Mouse (Mus musculus): ENCODE measurements around the gene Sis. TPM values are rescaled to one million over a fixed set of nuclear protein-coding genes. Genes with fewer than 3 reads are reported as not detected.

The Sis gene
- not detected in 2 replicates for polyA plus RNA-seq (2015; fragmentation: Nextera tagmentation; extraction: Ambion mirVana)

GRCm38 (mm10) chr3:72967675-72968074, at the start of gene Sis:
TSS of gene Sis (minus strand) at chr3:72967863.
- Histone ChIP-seq H3K4me2 (no peak within 1 kb of the TSS), H3K9me3 (no peaks in the 10 kb centered on the region), H3K27me3 (no peaks in the 10 kb centered on the region), H3K27ac (replicated peaks) (no peak within 1 kb of the TSS), H3K9ac (no peak within 1 kb of the TSS), H3K36me3 (no peaks in the 10 kb centered on the region), H3K4me3 (no peak within 1 kb of the TSS), H3K4me1 (replicated peaks) (no peaks in the 10 kb centered on the region)
- no peak for ATAC-seq (ENCODE audit: low FRiP score, low read depth)

- H3K9me3 ChIP-seq: no peaks in the 10 kb centered on the region
- ATAC-seq (ENCODE audit: low FRiP score, low read depth): no peak
- no peaks in the 10 kb centered on the region for H3K27me3 ChIP-seq
- no peak overlapping the region for H3K27ac ChIP-seq (replicated peaks)
- no peaks in the 10 kb centered on the region for H3K4me1 ChIP-seq (replicated peaks)
- no peak overlapping the region for H3K9ac ChIP-seq
- no peaks in the 10 kb centered on the region for H3K36me3 ChIP-seq
- H3K4me2 ChIP-seq: no peak overlapping the region
- H3K4me3 ChIP-seq: no peak overlapping the region
- WGBS: 5% methylated on average over 6 of the region's 6 CpGs
These were observed 38.4 kb upstream of the Sis start for GRCm38 (mm10) chr3:73006045-73006444.

- Histone ChIP-seq H3K9ac (no peak overlapping the region), H3K4me1 (replicated peaks) (no peaks in the 10 kb centered on the region), H3K4me3 (no peak overlapping the region), H3K27ac (replicated peaks) (no peak overlapping the region), H3K27me3 (no peaks in the 10 kb centered on the region), H3K9me3 (no peaks in the 10 kb centered on the region), H3K4me2 (no peak overlapping the region), H3K36me3 (no peaks in the 10 kb centered on the region)
- 95% methylated on average over 4 of the region's 4 CpGs for WGBS
- no peak for ATAC-seq (ENCODE audit: low FRiP score, low read depth)
These were observed 35.5 kb upstream of the Sis start for GRCm38 (mm10) chr3:73002933-73003696.

GRCm38 (mm10) chr3:72997517-72997916, 29.9 kb upstream of the Sis start:
- H3K36me3 ChIP-seq: no peaks in the 10 kb centered on the region
- 71% methylated on average over 4 of the region's 4 CpGs for WGBS
- no peak overlapping the region for H3K4me2 ChIP-seq
- H3K4me3 ChIP-seq: no peak overlapping the region
- H3K27me3 ChIP-seq: no peaks in the 10 kb centered on the region
- H3K27ac ChIP-seq (replicated peaks): no peak overlapping the region
- H3K9me3 ChIP-seq: no peaks in the 10 kb centered on the region
- ATAC-seq (ENCODE audit: low FRiP score, low read depth): no peak
- no peaks in the 10 kb centered on the region for H3K4me1 ChIP-seq (replicated peaks)
- no peak overlapping the region for H3K9ac ChIP-seq

GRCm38 (mm10) chr3:72990992-72991391, 23.3 kb upstream of the Sis start:
- no peak overlapping the region for H3K9ac ChIP-seq
- ATAC-seq (ENCODE audit: low FRiP score, low read depth): no peak
- H3K27ac ChIP-seq (replicated peaks): no peak overlapping the region
- H3K27me3 ChIP-seq: no peaks in the 10 kb centered on the region
- no peak overlapping the region for H3K4me3 ChIP-seq
- 80% methylated on average over 2 of the region's 2 CpGs for WGBS
- H3K4me1 ChIP-seq (replicated peaks): no peaks in the 10 kb centered on the region
- no peak overlapping the region for H3K4me2 ChIP-seq
- no peaks in the 10 kb centered on the region for H3K36me3 ChIP-seq
- no peaks in the 10 kb centered on the region for H3K9me3 ChIP-seq

GRCm38 (mm10) chr3:72976602-72977001, 8.9 kb upstream of the Sis start:
- 63% methylated on average over 3 of the region's 3 CpGs for WGBS

GRCm38 (mm10) chr3:72918919-72919526, 48.6 kb downstream of the Sis start:
- Histone ChIP-seq H3K9me3 (no peaks in the 10 kb centered on the region), H3K27me3 (no peaks in the 10 kb centered on the region), H3K4me1 (replicated peaks) (no peaks in the 10 kb centered on the region), H3K36me3 (no peaks in the 10 kb centered on the region), H3K9ac (no peak overlapping the region), H3K27ac (replicated peaks) (no peak overlapping the region), H3K4me2 (no peak overlapping the region), H3K4me3 (no peak overlapping the region)
- WGBS: 90% methylated on average over 4 of the region's 4 CpGs
- no peak for ATAC-seq (ENCODE audit: low FRiP score, low read depth)

More at GRCm38 (mm10) chr3:72976602-72977001, 8.9 kb upstream of the Sis start:
- no peak for ATAC-seq (ENCODE audit: low FRiP score, low read depth)
- Histone ChIP-seq H3K9me3 (no peaks in the 10 kb centered on the region), H3K27me3 (no peaks in the 10 kb centered on the region), H3K4me3 (no peak overlapping the region), H3K4me1 (replicated peaks) (no peaks in the 10 kb centered on the region), H3K27ac (replicated peaks) (no peak overlapping the region), H3K9ac (no peak overlapping the region), H3K4me2 (no peak overlapping the region), H3K36me3 (no peaks in the 10 kb centered on the region)

- no peak for ATAC-seq (ENCODE audit: low FRiP score, low read depth)
- Histone ChIP-seq H3K9me3 (no peaks in the 10 kb centered on the region), H3K4me2 (no peak overlapping the region), H3K4me1 (replicated peaks) (no peaks in the 10 kb centered on the region), H3K27ac (replicated peaks) (no peak overlapping the region), H3K4me3 (no peak overlapping the region), H3K36me3 (no peaks in the 10 kb centered on the region), H3K27me3 (no peaks in the 10 kb centered on the region), H3K9ac (no peak overlapping the region)
- WGBS: 92% methylated on average over 1 of the region's 1 CpGs
These were observed 85.2 kb downstream of the Sis start for GRCm38 (mm10) chr3:72882501-72882900.

- Histone ChIP-seq H3K27me3 (no peaks in the 10 kb centered on the region), H3K36me3 (no peaks in the 10 kb centered on the region), H3K4me3 (no peak overlapping the region), H3K27ac (replicated peaks) (no peak overlapping the region), H3K4me2 (no peak overlapping the region), H3K4me1 (replicated peaks) (no peaks in the 10 kb centered on the region), H3K9ac (no peak overlapping the region), H3K9me3 (no peaks in the 10 kb centered on the region)
- no peak for ATAC-seq (ENCODE audit: low FRiP score, low read depth)
These were observed 99.5 kb downstream of the Sis start for GRCm38 (mm10) chr3:72868141-72868540.

GRCm38 (mm10) chr3:72858738-72859137, 108.9 kb downstream of the Sis start:
- no peaks in the 10 kb centered on the region for H3K36me3 ChIP-seq
- H3K9me3 ChIP-seq: no peaks in the 10 kb centered on the region
- no peak for ATAC-seq (ENCODE audit: low FRiP score, low read depth)
- no peaks in the 10 kb centered on the region for H3K27me3 ChIP-seq
- no peaks in the 10 kb centered on the region for H3K4me1 ChIP-seq (replicated peaks)
- no peak overlapping the region for H3K27ac ChIP-seq (replicated peaks)
- H3K4me3 ChIP-seq: no peak overlapping the region
- WGBS: 85% methylated on average over 3 of the region's 3 CpGs
- H3K4me2 ChIP-seq: no peak overlapping the region
- H3K9ac ChIP-seq: no peak overlapping the region

GRCm38 (mm10) chr3:72855405-72855804, 112.3 kb downstream of the Sis start:
- Histone ChIP-seq H3K27ac (replicated peaks) (no peak overlapping the region), H3K9ac (no peak overlapping the region), H3K9me3 (no peaks in the 10 kb centered on the region), H3K4me2 (no peak overlapping the region), H3K4me3 (no peak overlapping the region), H3K27me3 (no peaks in the 10 kb centered on the region), H3K4me1 (replicated peaks) (no peaks in the 10 kb centered on the region), H3K36me3 (no peaks in the 10 kb centered on the region)
- ATAC-seq (ENCODE audit: low FRiP score, low read depth): no peak
- 96% methylated on average over 1 of the region's 1 CpGs for WGBS

- no peaks in the 10 kb centered on the region for H3K27me3 ChIP-seq
- H3K27ac ChIP-seq (replicated peaks): no peak overlapping the region
- no peaks in the 10 kb centered on the region for H3K4me1 ChIP-seq (replicated peaks)
- no peak overlapping the region for H3K9ac ChIP-seq
- no peak for ATAC-seq (ENCODE audit: low FRiP score, low read depth)
- 63% methylated on average over 2 of the region's 2 CpGs for WGBS
- no peaks in the 10 kb centered on the region for H3K36me3 ChIP-seq
- no peak overlapping the region for H3K4me3 ChIP-seq
- no peaks in the 10 kb centered on the region for H3K9me3 ChIP-seq
- no peak overlapping the region for H3K4me2 ChIP-seq
These were observed 127.0 kb downstream of the Sis start for GRCm38 (mm10) chr3:72840641-72841040.
